Mouse (Mus musculus) thymus, postnatal 25 days (tissue): ENCODE results near the gene Ralgapb.
"Not testable (repeated sequence)": the region's sequence is repeated elsewhere in the genome, so short reads cannot be mapped to it uniquely, and the experiment has no call there.

ENCODE experiments used
- DNase-seq: peaks from one replicate; pipeline ENCODE4 v3.0.0; 2022

The Ralgapb gene

GRCm38 (mm10) chr2:158409595-158410021, at the start of gene Ralgapb:
Gene Ralgapb (plus strand): TSS chr2:158409848.
- DNase-seq = peak; percentile 99

GRCm38 (mm10) chr2:158360873-158361677, 48.6 kb upstream of the Ralgapb start:
- DNase-seq = peak; percentile 86

- no peak for DNase-seq
Measured at GRCm38 (mm10) chr2:158361678-158362320, 47.8 kb upstream of the Ralgapb start.

- no peak for DNase-seq
Measured at GRCm38 (mm10) chr2:158364175-158364574, 45.5 kb upstream of the Ralgapb start.

- DNase-seq = no peak
Measured at GRCm38 (mm10) chr2:158365099-158365850, 44.4 kb upstream of the Ralgapb start.

- no peak for DNase-seq
Measured at GRCm38 (mm10) chr2:158367654-158368053, 42.0 kb upstream of the Ralgapb start.

GRCm38 (mm10) chr2:158368313-158368712, 41.3 kb upstream of the Ralgapb start:
- no peak for DNase-seq

- no peak for DNase-seq
Measured at GRCm38 (mm10) chr2:158369474-158370172, 40.0 kb upstream of the Ralgapb start.

- DNase-seq = no peak
Measured at GRCm38 (mm10) chr2:158370173-158370550, 39.5 kb upstream of the Ralgapb start.

GRCm38 (mm10) chr2:158373061-158373460, 36.6 kb upstream of the Ralgapb start:
- DNase-seq = no peak

- no peak for DNase-seq
Measured at GRCm38 (mm10) chr2:158373516-158373915, 36.1 kb upstream of the Ralgapb start.

- no peak for DNase-seq
Measured at GRCm38 (mm10) chr2:158375443-158376122, 34.1 kb upstream of the Ralgapb start, which contains the start of gene Snhg11. Gene Snhg11 (plus strand): TSS chr2:158375638.

GRCm38 (mm10) chr2:158376123-158376687, 33.4 kb upstream of the Ralgapb start:
- DNase-seq = no peak

GRCm38 (mm10) chr2:158376798-158377197, 32.9 kb upstream of the Ralgapb start:
- no peak for DNase-seq

GRCm38 (mm10) chr2:158377811-158378210, 31.8 kb upstream of the Ralgapb start:
- no peak for DNase-seq

GRCm38 (mm10) chr2:158379354-158380078, 30.1 kb upstream of the Ralgapb start:
- DNase-seq = peak; percentile 64

- no peak for DNase-seq
Measured at GRCm38 (mm10) chr2:158386072-158386471, 23.6 kb upstream of the Ralgapb start.

- no peak for DNase-seq
Measured at GRCm38 (mm10) chr2:158389421-158389820, 20.2 kb upstream of the Ralgapb start.

GRCm38 (mm10) chr2:158396369-158396768, 13.3 kb upstream of the Ralgapb start:
- DNase-seq = no peak

- not testable (repeated sequence) for DNase-seq
Measured at GRCm38 (mm10) chr2:158397140-158397539, 12.5 kb upstream of the Ralgapb start.

- DNase-seq = no peak
Measured at GRCm38 (mm10) chr2:158402915-158403314, 6.7 kb upstream of the Ralgapb start.
